Mouse (Mus musculus) cerebellum, postnatal 25 days (tissue): ENCODE measurements around the gene Tmub1.
"Not testable (repeated sequence)": the region's sequence is repeated elsewhere in the genome, so short reads cannot be mapped to it uniquely, and the experiment has no call there.

Source experiments
- DNase-seq, 2 experiments: peaks; one replicate each; pipeline ENCODE4 v3.0.0; 2021; ENCODE audit warnings: mixed read lengths in 2 of 2

The Tmub1 gene

GRCm38 (mm10) chr5:24423129-24424003 lies 24.3 kb downstream of the Tmub1 start, which contains the start of the genes Cdk5 and Slc4a2:
Cdk5 (minus strand) TSS chr5:24423530.
Slc4a2 (plus strand) TSS chr5:24423837.
- DNase-seq, result peak; percentile 97 to 99

GRCm38 (mm10) chr5:24420381-24420780 lies 27.3 kb downstream of the Tmub1 start:
- DNase-seq, result no peak

DNA sequence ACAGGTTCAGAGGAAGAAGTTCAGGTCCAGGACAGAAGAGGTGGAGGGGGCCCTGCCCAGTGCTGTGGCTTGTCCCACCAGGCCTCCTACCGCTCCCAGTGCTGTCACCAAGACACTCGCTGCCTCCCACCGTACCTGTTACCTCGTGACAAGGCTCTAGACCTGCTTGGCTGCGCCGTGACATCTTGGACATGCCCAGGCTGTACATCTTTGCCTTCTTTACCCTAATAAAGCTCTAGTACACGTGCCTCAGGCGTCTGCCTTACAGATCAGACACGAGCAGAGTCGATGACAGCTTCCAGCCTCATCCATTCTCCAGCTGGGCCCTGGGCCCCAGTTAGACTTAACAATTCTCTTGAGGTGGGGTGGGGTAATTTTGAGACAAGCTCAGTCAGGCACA lies 30.1 kb downstream of the Tmub1 start:
- DNase-seq, result no peak

GRCm38 (mm10) chr5:24416222-24416736 lies 31.4 kb downstream of the Tmub1 start:
- peak; percentile 78 to 83 for DNase-seq

DNA sequence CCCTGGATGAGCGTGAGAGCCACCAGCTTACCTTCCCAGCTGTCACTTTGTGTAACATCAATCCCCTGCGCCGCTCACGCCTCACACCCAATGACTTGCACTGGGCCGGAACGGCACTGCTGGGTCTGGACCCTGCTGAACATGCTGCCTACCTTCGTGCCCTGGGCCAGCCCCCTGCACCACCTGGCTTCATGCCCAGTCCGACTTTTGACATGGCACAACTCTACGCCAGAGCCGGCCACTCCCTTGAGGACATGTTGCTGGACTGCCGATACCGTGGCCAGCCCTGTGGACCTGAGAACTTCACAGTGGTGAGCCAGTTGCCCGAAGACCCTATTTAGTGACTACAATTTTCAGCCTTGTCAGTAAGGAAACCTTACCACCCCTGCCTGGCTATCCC lies 33.7 kb downstream of the Tmub1 start:
- DNase-seq, result no peak

DNA sequence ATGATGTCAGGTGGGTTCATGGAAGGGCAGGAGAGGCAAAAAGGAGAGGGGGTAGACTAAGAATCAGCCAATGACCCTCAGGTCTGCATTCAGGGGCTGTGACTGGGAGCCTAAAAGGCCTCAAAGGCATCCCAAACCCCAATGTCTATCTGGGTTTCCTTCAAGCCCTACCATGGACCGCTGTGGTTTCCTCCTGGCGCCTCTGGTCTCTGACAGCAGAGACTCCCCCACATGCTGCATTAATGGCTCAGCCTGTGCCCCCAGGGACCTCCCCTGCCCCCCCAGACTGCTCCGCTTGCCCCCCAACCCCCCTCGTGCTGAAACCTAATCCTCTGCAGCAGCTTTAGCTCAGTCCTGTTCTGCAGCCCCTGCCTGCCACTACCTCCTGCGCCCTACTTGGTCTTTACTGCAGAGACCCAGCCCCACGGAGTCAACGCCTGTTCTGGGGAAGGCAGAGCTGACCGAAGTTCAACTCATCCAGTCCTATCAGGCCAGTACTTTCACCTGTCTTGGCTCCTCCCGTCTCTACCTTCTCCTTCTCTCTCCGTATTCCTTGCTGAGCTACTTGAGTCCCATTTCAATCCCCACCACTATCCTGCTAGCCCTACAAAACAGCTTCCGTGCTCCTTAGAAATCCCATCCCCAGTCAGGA lies 34.5 kb downstream of the Tmub1 start, which contains the start of gene Asic3:
Gene Asic3 (plus strand): TSS at position 351 of the 652 bp plus-strand sequence.
- DNase-seq, result no peak

- no peak for DNase-seq
These were observed 35.6 kb downstream of the Tmub1 start for GRCm38 (mm10) chr5:24412063-24412462.

DNA sequence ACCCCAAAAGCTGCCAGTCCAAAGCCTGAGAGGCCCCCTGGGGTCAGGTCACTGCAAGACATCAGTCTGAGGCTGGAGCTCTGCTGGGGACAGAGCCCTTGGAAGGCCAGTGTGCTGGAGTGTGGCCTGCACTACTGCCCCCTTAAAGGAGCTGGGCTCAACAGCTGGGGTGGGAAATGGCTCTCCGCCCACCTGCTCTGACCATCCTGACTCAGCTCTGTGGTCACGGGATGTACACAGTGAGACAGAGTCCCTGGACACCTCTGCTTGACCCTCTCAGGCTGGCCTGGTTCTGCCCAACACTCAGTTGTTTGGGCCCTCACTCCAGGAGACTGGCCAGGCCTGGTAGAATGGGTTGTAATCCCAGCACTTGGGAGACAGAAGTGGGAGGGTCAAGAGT lies 38.2 kb downstream of the Tmub1 start:
- DNase-seq, result no peak

- no peak for DNase-seq
These were observed 39.0 kb downstream of the Tmub1 start for GRCm38 (mm10) chr5:24408651-24409050.

DNA sequence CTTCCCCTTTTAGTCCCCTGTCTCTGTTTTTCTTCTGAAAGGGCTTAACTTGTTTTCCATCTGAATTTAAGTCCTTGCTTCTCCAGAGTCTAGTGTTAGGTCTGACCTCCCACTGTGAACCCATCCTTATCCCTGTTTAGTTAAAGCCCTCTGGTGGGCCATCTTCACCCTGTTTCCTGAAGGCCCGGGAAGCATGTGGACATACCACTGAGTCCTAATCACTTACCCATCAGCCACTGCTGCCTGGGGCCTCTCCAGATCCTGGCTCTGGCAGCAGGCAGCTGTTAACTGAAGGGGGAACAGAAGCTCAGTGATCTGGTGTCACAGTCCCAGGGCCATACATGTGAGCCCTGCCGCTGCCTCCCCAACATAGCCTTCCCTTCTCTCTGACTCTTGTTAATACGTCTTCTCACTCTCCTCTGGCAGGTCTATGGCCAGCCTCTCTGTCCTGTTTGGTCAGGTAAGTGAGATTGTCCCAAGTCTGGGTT lies 42.2 kb downstream of the Tmub1 start:
- no peak for DNase-seq

GRCm38 (mm10) chr5:24404594-24405360 lies 42.9 kb downstream of the Tmub1 start:
- DNase-seq, result no peak

- DNase-seq, result peak; percentile 37 to 59
These were observed 45.7 kb downstream of the Tmub1 start for GRCm38 (mm10) chr5:24401969-24402368.

GRCm38 (mm10) chr5:24400911-24401605 lies 46.6 kb downstream of the Tmub1 start:
- no peak for DNase-seq

DNA sequence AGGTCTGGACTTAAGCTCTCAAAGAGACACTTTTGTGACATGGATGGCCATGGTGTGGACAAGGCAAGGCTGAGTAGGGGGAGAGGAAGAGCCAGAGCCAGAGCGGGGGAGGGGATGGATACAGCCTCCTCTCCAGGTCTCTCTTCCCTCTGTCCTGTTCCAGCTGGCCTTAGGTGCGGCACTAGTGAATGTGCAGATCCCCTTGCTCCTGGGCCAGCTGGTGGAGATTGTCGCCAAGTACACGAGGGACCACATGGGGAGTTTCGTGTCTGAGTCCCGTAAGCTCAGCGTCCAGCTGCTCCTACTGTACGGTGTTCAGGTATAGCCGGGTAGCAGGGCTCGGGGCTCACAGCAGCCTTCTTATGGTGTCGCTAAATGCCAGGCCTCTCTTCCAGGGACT lies 47.3 kb downstream of the Tmub1 start:
- DNase-seq, result peak; percentile 47 to 61

DNA sequence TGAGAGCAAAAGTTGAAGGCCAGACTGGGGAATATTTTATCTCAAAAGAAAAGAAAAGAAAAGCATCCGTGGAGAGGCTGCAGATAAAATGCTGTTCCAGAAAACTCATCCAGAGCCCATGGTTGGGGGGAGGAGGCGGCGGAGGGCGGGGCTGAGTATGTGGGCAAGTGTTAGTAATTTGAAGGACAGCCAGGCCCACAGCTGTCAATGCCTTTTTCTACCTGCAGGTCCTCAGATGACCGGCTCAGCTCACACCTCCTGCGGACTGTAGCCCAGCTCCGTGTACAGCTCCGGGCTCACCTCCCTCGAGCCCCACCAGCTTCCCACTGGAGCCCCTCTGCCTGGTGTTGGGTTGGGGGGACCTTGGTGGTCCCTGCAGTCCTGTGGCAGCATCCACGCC lies 48.0 kb downstream of the Tmub1 start:
- no peak for DNase-seq

DNA sequence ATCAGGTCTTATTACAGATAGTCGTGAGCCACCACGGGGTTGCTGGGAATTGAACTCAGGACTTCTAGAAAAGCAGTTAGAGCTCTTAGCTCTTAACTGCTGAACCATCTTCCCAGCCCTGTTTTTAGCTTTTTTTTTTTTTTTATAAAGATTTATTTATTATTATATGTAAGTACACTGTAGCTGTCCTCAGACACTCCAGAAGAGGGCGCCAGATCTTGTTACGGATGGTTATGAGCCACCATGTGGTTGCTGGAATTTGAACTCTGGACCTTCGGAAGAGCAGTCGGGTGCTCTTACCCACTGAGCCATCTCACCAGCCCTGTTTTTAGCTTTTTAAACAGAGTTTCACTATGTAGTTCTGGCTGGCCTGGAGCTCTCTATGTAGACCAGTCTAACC lies 51.4 kb downstream of the Tmub1 start:
- DNase-seq, result not testable (repeated sequence)
